Mouse (Mus musculus) thymus, postnatal 10 days (tissue): ENCODE measurements around the gene Hist1h2bm.

Experiments used
- DNase-seq, 2 experiments: peaks; one replicate each; pipeline ENCODE4 v3.0.0; 2021; ENCODE audit warnings: low spot score in 2 of 2

Gene Hist1h2bm

DNA sequence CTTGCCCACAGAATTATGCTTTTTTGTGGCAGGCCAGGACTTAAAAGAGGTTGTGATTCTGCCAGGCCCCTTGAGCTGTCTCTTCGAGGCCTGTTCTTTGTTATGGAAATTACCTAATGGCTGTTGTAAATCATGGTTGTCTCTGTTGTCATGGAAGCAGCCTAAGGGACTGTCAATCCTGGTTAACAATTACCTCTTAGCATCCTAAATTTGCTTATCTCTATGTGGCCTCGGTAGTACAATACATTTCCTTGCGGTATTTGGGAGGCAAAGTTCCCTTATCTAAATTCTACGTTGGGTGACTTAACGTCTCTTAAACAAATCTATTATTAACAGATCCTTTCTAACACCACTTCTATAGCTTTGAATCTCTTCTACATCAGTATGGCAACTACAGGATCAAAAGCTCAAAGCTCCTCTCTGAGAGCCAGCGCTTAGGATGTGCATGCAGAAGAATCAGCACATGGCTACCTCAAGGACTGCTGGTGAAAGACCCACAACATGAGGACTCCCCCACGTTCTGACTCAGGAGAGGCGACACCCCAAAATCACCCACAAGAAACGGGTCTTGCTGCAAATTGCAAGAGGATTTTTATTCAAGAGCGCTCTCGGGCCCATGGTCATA, 6.2 kb downstream of the Hist1h2bm start:
- DNase-seq, result no peak

- no peak for DNase-seq
These were observed 7.7 kb downstream of the Hist1h2bm start for GRCm38 (mm10) chr13:21729544-21729943.

GRCm38 (mm10) chr13:21733466-21733865, 11.6 kb downstream of the Hist1h2bm start:
- peak in 1 of 2 experiments; percentile 32 for DNase-seq

- peak; percentile 66 to 87 for DNase-seq
These were observed 12.4 kb downstream of the Hist1h2bm start for GRCm38 (mm10) chr13:21734010-21734905.

DNA sequence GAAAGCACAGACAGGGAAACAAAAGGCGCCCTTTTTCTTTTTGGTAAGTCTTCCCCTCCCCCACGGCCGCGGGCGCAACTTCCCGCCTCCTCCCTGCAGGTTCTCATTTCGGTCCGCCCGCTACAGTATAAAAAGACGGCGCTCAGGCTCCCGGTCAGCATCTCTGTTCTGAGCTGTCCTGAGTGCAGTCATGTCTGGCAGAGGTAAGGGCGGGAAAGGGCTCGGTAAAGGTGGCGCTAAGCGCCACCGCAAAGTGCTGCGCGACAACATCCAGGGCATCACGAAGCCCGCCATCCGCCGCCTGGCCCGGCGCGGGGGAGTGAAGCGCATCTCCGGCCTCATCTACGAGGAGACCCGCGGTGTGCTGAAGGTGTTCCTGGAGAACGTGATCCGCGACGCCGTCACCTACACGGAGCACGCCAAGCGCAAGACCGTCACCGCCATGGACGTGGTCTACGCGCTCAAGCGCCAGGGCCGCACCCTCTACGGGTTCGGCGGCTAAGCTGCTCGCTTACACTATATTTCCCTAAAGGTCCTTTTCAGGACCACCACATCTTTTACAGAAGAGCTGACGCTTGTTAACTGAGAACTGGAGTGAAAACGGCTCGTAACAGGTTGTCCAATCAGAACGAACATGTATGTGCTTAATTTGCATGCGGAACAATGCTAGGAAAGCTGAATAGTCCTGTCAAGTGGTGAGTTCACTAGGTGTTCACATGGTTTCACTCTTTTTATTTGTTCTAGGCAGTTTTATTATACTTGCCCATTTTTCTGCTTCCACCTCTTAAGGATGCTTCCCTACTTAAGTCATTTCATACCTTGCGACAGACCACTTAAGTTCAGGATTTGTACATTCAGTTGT, 13.3 kb downstream of the Hist1h2bm start, which contains the start of gene Hist1h4j:
Gene Hist1h4j (plus strand): TSS at position 159 of the 862 bp plus-strand sequence.
- peak; percentile 80 to 84 for DNase-seq

DNA sequence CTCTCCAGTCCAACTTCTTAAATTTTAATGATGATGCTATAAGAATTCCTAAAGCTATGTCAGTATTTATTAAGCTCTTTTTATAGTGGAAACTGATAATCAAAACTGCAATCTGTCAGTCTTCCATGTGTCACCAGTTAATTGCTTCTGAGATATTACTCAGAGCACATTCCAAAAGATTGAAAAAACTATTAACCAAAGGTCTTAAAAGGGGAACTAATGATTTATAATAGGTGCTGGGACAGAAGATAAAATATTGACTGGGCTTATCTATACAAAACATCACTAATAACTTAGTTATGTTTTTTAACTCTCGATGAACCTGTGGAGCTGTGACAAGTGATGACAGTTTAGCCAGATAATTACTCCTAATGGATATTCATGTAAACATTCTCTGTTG, 23.2 kb downstream of the Hist1h2bm start:
- DNase-seq, result no peak

- DNase-seq, result no peak
These were observed 27.7 kb downstream of the Hist1h2bm start for GRCm38 (mm10) chr13:21749387-21750158.

DNA sequence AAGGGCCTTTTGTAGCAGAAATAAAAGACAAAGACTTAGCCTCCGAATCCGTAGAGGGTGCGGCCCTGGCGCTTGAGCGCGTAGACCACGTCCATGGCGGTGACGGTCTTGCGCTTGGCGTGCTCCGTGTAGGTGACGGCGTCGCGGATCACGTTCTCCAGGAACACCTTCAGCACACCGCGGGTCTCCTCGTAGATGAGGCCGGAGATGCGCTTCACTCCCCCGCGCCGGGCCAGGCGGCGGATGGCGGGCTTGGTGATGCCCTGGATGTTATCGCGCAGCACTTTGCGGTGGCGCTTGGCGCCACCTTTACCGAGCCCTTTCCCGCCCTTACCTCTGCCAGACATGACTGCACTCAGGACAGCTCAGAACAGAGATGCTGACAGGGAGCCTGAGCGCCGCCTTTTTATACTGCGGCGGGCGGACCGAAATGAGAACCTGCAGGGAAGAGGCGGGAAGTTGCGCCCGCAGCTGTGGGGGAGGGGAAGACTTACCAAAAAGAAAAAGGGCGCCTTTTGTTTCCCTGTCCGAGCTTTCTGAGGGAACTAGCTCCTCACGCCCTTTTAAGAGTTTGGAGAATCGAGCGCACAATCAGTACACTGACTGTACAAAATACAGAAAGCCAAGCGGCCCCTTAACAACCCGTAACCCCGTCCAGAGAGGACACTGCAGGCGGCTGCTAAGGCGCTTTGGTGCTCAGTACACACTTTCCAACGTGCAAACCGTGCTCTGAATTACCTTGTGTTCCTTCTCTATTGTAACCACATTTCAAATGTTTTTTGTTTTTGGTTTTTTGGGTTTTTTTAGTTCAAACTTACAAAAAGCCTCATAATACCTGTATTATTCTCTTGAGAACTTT, 28.5 kb downstream of the Hist1h2bm start, which contains the start of gene Hist1h4k:
Gene Hist1h4k (minus strand): TSS at position 347 of the 859 bp plus-strand sequence.
- peak; percentile 95 to 98 for DNase-seq

GRCm38 (mm10) chr13:21751417-21751816, 29.6 kb downstream of the Hist1h2bm start:
- DNase-seq, result no peak

DNA sequence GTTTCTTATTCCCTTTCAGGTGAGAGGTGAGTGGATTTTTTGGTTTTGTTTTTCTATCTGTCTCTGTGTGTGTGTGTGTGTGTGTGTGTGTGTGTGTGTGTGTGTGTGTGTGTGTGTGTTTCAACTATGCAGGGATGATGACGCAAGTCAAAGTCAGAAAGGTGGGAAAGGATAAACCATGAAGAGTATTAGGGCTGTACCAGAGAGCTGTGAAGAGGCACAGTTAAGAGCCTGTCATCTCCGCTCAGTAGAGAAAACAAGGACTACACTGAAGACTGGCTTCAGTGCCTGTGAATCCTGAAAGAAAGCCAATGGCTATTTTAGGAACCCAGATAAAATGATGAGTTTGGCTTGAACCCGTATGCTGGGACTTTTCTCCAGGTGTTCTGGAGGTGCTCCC, 30.0 kb downstream of the Hist1h2bm start:
- no peak for DNase-seq

- DNase-seq, result no peak
These were observed 30.5 kb downstream of the Hist1h2bm start for GRCm38 (mm10) chr13:21752356-21752755.

DNA sequence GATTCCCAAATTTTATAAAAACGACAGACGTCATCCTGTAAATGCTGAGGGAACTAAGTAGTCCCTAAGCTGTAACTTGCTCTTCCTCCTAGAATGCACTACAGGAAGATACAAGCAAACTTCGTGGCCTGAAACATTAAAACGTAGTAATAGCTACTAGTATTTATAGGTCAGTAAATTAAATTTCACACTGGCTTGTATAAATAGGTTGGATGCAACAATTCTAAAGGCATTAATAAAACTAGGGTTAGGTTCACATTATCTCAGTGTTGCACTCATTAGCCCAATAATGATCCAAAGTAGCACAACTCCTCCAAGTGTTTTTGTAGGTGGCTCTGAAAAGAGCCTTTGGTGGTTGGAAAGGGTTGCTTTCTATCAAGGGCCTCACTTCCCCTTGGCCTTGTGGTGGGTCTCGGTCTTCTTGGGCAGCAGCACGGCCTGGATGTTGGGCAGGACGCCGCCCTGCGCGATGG, 31.2 kb downstream of the Hist1h2bm start:
- no peak for DNase-seq

DNA sequence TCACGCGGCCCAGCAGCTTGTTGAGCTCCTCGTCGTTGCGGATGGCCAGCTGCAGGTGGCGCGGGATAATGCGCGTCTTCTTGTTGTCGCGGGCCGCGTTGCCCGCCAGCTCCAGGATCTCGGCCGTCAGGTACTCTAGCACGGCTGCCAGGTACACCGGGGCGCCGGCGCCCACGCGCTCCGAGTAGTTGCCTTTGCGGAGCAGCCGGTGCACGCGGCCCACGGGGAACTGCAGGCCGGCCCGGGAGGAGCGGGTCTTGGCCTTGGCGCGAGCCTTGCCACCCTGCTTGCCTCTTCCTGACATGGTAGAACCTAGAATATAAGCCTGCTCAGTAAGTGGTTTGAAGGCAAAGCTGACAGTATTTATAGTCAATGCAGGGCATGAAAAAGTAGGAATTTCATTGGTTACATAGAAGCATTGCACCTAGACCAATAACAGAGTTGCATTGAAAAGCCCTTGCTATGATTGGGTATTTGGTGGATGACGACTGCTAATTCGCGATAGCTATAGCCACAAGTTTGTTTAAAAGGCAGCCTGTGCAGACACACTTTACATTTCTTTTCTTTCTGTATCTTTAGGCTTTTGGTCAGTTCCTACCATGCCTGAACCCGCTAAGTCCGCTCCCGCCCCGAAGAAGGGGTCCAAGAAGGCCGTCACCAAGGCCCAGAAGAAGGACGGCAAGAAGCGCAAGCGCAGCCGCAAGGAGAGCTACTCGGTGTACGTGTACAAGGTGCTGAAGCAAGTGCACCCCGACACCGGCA, 31.9 kb downstream of the Hist1h2bm start, which contains the start of the genes Hist1h2ak and Hist1h2bn:
Gene Hist1h2ak (minus strand): TSS at position 304 of the 762 bp plus-strand sequence.
Gene Hist1h2bn (plus strand): TSS at position 600 of the 762 bp plus-strand sequence.
- peak; percentile 75 to 78 for DNase-seq

GRCm38 (mm10) chr13:21754294-21755001, 32.6 kb downstream of the Hist1h2bm start:
- DNase-seq, result peak in 1 of 2 experiments; percentile 40

DNA sequence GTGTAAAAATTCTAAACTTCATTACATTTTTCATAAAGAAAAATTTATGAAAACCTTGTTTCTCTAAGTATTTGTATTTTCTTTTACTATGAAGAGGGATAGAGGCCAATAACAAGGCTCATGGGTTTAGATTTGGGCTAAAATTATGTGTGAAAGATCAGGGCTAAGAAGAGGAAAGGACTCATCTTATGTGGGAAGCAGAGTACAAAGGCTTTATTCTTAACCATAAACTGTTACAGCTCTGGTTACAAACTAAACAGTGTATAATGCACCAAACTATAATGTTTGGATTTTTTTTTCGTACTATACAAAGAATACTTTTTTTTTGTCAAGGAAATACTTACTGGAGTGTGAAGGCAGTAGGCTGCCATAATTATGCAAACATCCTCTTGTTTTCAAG, 33.9 kb downstream of the Hist1h2bm start:
- no peak for DNase-seq
